Mouse (Mus musculus) liver, postnatal 0 days (tissue): Measurements from ENCODE around the gene Rnf216. TPM values are rescaled to one million over a fixed set of nuclear protein-coding genes. Genes with fewer than 3 reads are reported as not detected.

ENCODE experiments used
- ATAC-seq: fragments of 200-750 bp; cut with Nextera tagmentation; 2 replicates; pipeline ENCODE4 v1.8.0; 2017; ENCODE audit warnings: mild to moderate bottlenecking, moderate library complexity
- DNase-seq: peaks from one replicate; pipeline ENCODE4 v3.0.0-alpha.2; 2016
- H3K27ac ChIP-seq: fragments of 300-500 bp; sonication (generic); 2 replicates; pipeline ENCODE4 v1.5.1; 2014; ENCODE audit warnings: antibody characterized with exemption, moderate library complexity, mild to moderate bottlenecking, low read depth
- H3K27me3 ChIP-seq: fragments of 300-500 bp; sonication (generic); 2 replicates; pipeline ENCODE4 v1.6.1; 2014; ENCODE audit warnings: low read length, control low read depth, mixed read lengths; ENCODE audit not compliant: insufficient read depth
- H3K36me3 ChIP-seq: fragments of 300-500 bp; sonication (generic); replicated peaks from 2 replicates; pipeline ENCODE4 v1.6.1; 2014; ENCODE audit warnings: mild to moderate bottlenecking, control low read depth, low read length, moderate library complexity, mixed read lengths; ENCODE audit not compliant: insufficient read depth
- H3K4me1 ChIP-seq: fragments of 300-500 bp; sonication (generic); 2 replicates; pipeline ENCODE4 v1.6.1; 2014; ENCODE audit warnings: antibody characterized with exemption, mild to moderate bottlenecking, control low read depth; ENCODE audit not compliant: insufficient read depth
- H3K4me2 ChIP-seq: fragments of 300-500 bp; sonication (generic); 2 replicates; pipeline ENCODE4 v1.6.1; 2014; ENCODE audit warnings: low read depth, mild to moderate bottlenecking, low read length, moderate library complexity, mixed read lengths
- H3K4me3 ChIP-seq: fragments of 300-500 bp; sonication (generic); 2 replicates; pipeline ENCODE4 v1.5.1; 2014; ENCODE audit warnings: low read depth, low read length
- H3K9ac ChIP-seq: fragments of 300-500 bp; sonication (generic); replicated peaks from 2 replicates; pipeline ENCODE4 v1.6.1; 2014; ENCODE audit warnings: mild to moderate bottlenecking, moderate library complexity
- H3K9me3 ChIP-seq: fragments of 300-500 bp; sonication (generic); 2 replicates; pipeline ENCODE4 v1.6.1; 2016; ENCODE audit warnings: mild to moderate bottlenecking, control low read depth, low read length, mixed read lengths
- CTCF ChIP-seq: sonication (generic); IDR thresholded peaks from 2 replicates; pipeline ENCODE4 v1.5.1; 2016; ENCODE audit warnings: antibody characterized with exemption, low read depth
- EP300 ChIP-seq: IDR thresholded peaks from 2 replicates; pipeline ENCODE4 v1.6.1; 2016; ENCODE audit warnings: antibody characterized with exemption, low read depth, mild to moderate bottlenecking
- WGBS: fragments of 180-500 bp; shearing (Covaris S2); extraction: QIAGEN DNeasy Blood & Tissue Kit; methylation state at CpG from one replicate; pipeline ENCODE4 v1.1.7; 2014; ENCODE audit not compliant: insufficient replicate concordance; 5-methylcytosine and 5-hydroxymethylcytosine counted together
- polyA plus RNA-seq: library from polyadenylated mRNA; unstranded; fragments of >200 nt; fragmentation: Nextera tagmentation; extraction: Ambion mirVana; gene quantifications from 2 replicates; pipeline ENCODE4 v1.2.1, GENCODE M21; 2015

The Rnf216 gene
- polyA plus RNA-seq, 1 experiment from 2014 or later = 10.5 TPM

DNA sequence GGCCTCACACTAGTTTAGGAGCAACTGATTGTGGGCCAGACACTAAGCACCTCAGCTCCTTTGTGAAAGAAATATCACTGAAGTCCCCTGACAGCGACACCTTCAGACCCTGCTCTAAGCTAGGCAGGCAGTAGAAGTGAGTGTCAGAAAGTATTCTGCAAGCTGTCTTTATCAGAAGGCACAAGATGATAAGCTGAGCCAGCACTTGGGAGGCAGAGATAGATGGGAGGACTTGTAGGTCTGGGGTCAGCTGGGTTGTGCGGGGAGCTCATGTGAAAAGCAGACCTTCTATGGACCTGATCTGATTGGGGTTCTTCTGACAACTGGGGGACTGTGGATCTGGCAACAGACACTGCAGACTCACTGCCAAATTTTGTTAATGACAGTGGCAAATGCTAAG, 88.9 kb downstream of the Rnf216 start:
- TF ChIP-seq EP300 (no peak), CTCF (no peak)
- no peak overlapping the region for H3K4me2 ChIP-seq
- ATAC-seq (no peak), DNase-seq (no peak)
- H3K4me3 ChIP-seq = no peak overlapping the region
- H3K27ac ChIP-seq = no peak overlapping the region
- peaks cover 52% of the 10 kb centered on the region for H3K36me3 ChIP-seq
- H3K9me3 ChIP-seq = no peaks in the 10 kb centered on the region
- no peaks in the 10 kb centered on the region for H3K4me1 ChIP-seq
- no peaks in the 10 kb centered on the region for H3K27me3 ChIP-seq
- H3K9ac ChIP-seq = no peak overlapping the region
- WGBS = 65% methylated on average over 2 of the region's 2 CpGs

GRCm38 (mm10) chr5:143022956-143023355, 89.8 kb downstream of the Rnf216 start:
- H3K27ac ChIP-seq = no peak overlapping the region
- H3K9ac ChIP-seq = no peak overlapping the region
- ATAC-seq (no peak), DNase-seq (no peak)
- no peaks in the 10 kb centered on the region for H3K27me3 ChIP-seq
- no peaks in the 10 kb centered on the region for H3K4me1 ChIP-seq
- TF ChIP-seq CTCF (no peak), EP300 (no peak)
- no peaks in the 10 kb centered on the region for H3K9me3 ChIP-seq
- no peak overlapping the region for H3K4me2 ChIP-seq
- WGBS = 89% methylated on average over 1 of the region's 1 CpGs
- H3K4me3 ChIP-seq = no peak overlapping the region
- peaks cover 51% of the 10 kb centered on the region for H3K36me3 ChIP-seq

DNA sequence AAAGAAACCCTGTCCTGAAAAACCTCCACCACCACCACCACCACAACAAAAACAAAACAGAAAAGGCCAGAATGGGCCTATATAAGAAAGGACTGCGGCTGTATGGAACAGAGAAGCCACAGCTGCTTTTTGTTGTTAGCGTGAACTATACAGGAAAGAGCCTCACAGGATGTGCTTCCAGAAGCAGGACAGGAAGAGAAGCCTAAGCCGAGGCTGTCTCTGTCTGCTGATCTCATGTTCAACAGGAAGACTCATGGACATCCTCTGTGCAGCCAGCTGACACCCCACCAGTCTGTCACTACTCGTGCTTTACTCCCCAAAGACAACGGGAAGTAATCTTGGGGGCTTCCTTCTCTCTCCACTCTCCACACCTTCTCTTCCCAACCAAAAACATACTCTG, 95.4 kb downstream of the Rnf216 start:
- Histone ChIP-seq H3K4me1 (no peaks in the 10 kb centered on the region), H3K4me2 (no peak overlapping the region), H3K27me3 (no peaks in the 10 kb centered on the region), H3K4me3 (no peak overlapping the region), H3K27ac (no peak overlapping the region), H3K36me3 (peaks cover 40% of the 10 kb centered on the region), H3K9me3 (no peaks in the 10 kb centered on the region), H3K9ac (no peak overlapping the region)
- DNase-seq = no peak
- peak; percentile 27; the same call in 1 of the 2 replicates for ATAC-seq
- 41% methylated on average over 5 of the region's 5 CpGs for WGBS
- TF ChIP-seq CTCF (no peak), EP300 (0 out of 2 replicates have a peak, but pooled peaks have one; percentile 20)

DNA sequence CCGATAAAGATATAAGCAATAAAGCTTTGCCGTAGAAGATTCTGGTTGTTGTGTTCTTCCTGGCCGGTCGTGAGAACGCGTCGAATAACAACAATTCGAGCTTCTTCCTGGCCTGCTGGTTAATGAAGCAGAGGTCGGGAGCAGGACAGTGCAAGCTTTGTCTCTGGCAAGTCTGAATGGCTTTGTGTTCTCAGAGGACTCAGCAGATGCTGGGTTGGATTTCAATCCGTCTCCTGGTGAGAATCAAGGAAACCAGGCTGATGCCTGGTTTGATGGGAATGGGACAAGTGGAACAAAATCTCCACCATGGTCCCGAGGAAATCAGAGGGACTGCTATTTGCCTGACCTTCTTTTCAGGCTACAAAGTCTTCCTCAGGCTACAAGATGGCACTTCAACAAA, 103.4 kb downstream of the Rnf216 start:
- ATAC-seq = no peak
- 93% methylated on average over 10 of the region's 11 CpGs for WGBS

GRCm38 (mm10) chr5:143000654-143001500, 111.9 kb downstream of the Rnf216 start:
- H3K9me3 ChIP-seq = no peaks in the 10 kb centered on the region
- H3K9ac ChIP-seq = no peak overlapping the region
- no peak overlapping the region for H3K4me2 ChIP-seq
- H3K27me3 ChIP-seq = no peaks in the 10 kb centered on the region
- 52% methylated on average over 9 of the region's 9 CpGs for WGBS
- peaks cover 10% of the 10 kb centered on the region; the same call in 1 of the 2 replicates for H3K36me3 ChIP-seq
- H3K4me1 ChIP-seq = peaks cover 17% of the 10 kb centered on the region
- no peak for DNase-seq
- peak overlapping the region; percentile 78 for H3K27ac ChIP-seq
- ATAC-seq = peak; percentile 36; the same call in 1 of the 2 replicates
- no peak overlapping the region for H3K4me3 ChIP-seq
- TF ChIP-seq EP300 (no peak), CTCF (no peak)

More for the DNA sequence above, 103.4 kb downstream of the Rnf216 start:
- Histone ChIP-seq H3K4me1 (no peaks in the 10 kb centered on the region), H3K27me3 (no peaks in the 10 kb centered on the region), H3K9ac (no peak overlapping the region), H3K4me2 (no peak overlapping the region), H3K36me3 (peaks cover 39% of the 10 kb centered on the region), H3K27ac (no peak overlapping the region), H3K9me3 (no peaks in the 10 kb centered on the region), H3K4me3 (no peak overlapping the region)
- DNase-seq = no peak
- no peak for TF ChIP-seq EP300
- TF ChIP-seq CTCF = no peak

DNA sequence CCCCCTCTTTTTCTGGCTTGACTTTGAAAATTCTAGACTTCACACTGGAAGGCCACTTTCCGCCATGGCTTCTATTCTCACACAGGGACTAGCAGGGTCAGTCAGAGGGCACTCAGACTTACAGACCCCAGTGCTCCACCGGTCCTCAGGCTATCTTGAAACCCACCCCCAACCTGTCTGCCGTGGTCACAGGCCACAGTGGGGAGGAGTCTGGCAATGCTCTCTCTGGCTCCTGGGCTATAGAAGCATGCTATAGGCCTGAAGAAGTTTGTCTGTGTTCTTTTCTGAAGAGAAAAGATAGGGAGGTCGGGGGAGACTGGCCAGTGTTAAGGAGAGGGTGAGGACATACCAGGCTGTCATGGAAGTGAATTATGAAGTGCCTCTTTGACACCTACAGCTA, 112.7 kb downstream of the Rnf216 start:
- no peak overlapping the region for H3K9ac ChIP-seq
- H3K9me3 ChIP-seq = no peaks in the 10 kb centered on the region
- DNase-seq (no peak), ATAC-seq (no peak)
- TF ChIP-seq CTCF = no peak
- no peak for TF ChIP-seq EP300
- H3K36me3 ChIP-seq = peaks cover 10% of the 10 kb centered on the region; the same call in 1 of the 2 replicates
- 47% methylated on average over 4 of the region's 4 CpGs for WGBS
- H3K27ac ChIP-seq = peak overlapping the region; percentile 78; the same call in 1 of the 2 replicates
- H3K27me3 ChIP-seq = no peaks in the 10 kb centered on the region
- H3K4me1 ChIP-seq = peaks cover 17% of the 10 kb centered on the region
- H3K4me3 ChIP-seq = no peak overlapping the region
- no peak overlapping the region for H3K4me2 ChIP-seq
